Mouse (Mus musculus) embryonic facial prominence, embryonic 14.5 days (tissue): ENCODE data around the gene Ak2. TPM values are rescaled to one million over a fixed set of nuclear protein-coding genes. Genes with fewer than 3 reads are reported as not detected.

ENCODE experiments used
- ATAC-seq: fragments of 200-750 bp; cut with Nextera tagmentation; 2 replicates; pipeline ENCODE4 v1.8.0; 2017; ENCODE audit warnings: low read depth, moderate number of reproducible peaks, moderate TSS enrichment
- DNase-seq: peaks from one replicate; pipeline ENCODE4 v3.0.0-alpha.2; 2015; ENCODE audit warnings: low spot score
- H3K27ac ChIP-seq: fragments of 300-500 bp; sonication (generic); replicated peaks from 2 replicates; pipeline ENCODE4 v1.5.1; 2014; ENCODE audit warnings: low read depth, mild to moderate bottlenecking, low read length, moderate library complexity
- H3K27me3 ChIP-seq: fragments of 300-500 bp; sonication (generic); replicated peaks from 2 replicates; pipeline ENCODE4 v1.6.1; 2014; ENCODE audit warnings: low read length; ENCODE audit not compliant: control insufficient read depth, insufficient read depth
- H3K36me3 ChIP-seq: fragments of 300-500 bp; sonication (generic); 2 replicates; pipeline ENCODE4 v1.6.1; 2014; ENCODE audit warnings: low read length, mixed read lengths; ENCODE audit not compliant: control insufficient read depth, insufficient read depth
- H3K4me1 ChIP-seq: fragments of 300-500 bp; sonication (generic); 2 replicates; pipeline ENCODE4 v1.6.1; 2014; ENCODE audit warnings: antibody characterized with exemption, low read length; ENCODE audit not compliant: control insufficient read depth, insufficient read depth
- H3K4me2 ChIP-seq: fragments of 300-500 bp; sonication (generic); 2 replicates; pipeline ENCODE4 v1.6.1; 2014; ENCODE audit warnings: low read depth, mild to moderate bottlenecking, low read length, moderate library complexity, mixed read lengths
- H3K4me3 ChIP-seq: fragments of 300-500 bp; sonication (generic); 2 replicates; pipeline ENCODE4 v1.5.1; 2014; ENCODE audit warnings: low read depth, mild to moderate bottlenecking, low read length
- H3K9ac ChIP-seq: fragments of 300-500 bp; sonication (generic); 2 replicates; pipeline ENCODE4 v1.6.1; 2014; ENCODE audit warnings: low read depth, mild to moderate bottlenecking, low read length, moderate library complexity, mixed read lengths
- H3K9me3 ChIP-seq: fragments of 300-500 bp; sonication (generic); 2 replicates; pipeline ENCODE4 v1.6.1; 2016; ENCODE audit warnings: low read length; ENCODE audit not compliant: control insufficient read depth
- WGBS: fragments of 180-500 bp; shearing (Covaris S2); extraction: QIAGEN DNeasy Blood & Tissue Kit; methylation state at CpG from one replicate; pipeline ENCODE4 v1.1.7; 2014; 5-methylcytosine and 5-hydroxymethylcytosine counted together
- polyA plus RNA-seq: library from polyadenylated mRNA; unstranded; fragments of >200 nt; fragmentation: Nextera tagmentation; extraction: Ambion mirVana; gene quantifications from 2 replicates; pipeline ENCODE4 v1.2.1, GENCODE M21; 2014

The Ak2 gene
- polyA plus RNA-seq, 1 experiment from 2014 or later: 142 TPM

DNA sequence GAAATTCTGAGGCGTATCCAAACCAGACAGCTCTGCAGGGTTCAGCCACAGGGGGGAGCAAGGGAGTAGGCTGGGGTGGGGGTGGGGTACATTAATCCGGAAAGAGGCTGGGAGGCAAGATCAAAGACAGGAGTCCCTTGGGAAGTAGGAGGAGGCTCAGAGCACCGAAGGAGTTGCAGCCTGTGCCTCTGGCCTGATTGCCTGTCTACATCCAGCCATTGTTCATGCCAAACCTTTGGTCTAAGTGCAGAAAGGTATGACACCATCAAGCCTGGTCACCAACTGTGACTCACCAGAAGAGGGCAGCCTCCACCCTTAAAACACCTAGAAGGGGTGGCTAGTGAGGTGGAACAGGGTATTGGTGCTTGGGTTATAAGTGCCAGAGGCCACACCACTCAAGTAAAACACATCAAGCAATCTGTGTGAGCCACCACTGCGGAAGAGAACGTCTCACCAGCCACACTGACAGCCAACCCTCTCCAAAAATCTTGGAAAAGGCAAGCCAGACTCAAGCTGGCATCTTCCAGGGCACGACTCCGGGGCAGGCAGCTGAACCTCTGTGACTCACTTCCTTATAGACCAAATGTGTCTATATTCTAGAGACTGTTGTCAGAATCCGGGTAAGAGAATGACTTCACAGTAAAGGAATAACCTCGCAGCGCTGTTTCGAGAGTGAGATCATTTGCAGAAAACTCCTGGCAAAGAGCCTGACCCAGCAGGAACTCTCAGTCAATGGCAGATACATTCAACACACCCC, 34.4 kb upstream of the Ak2 start:
- Histone ChIP-seq H3K36me3 (0 out of 2 replicates have a peak, but pooled peaks cover 4% of the 10 kb centered on the region), H3K4me2 (no peak overlapping the region), H3K9me3 (no peaks in the 10 kb centered on the region), H3K4me1 (peaks cover 19% of the 10 kb centered on the region), H3K9ac (no peak overlapping the region), H3K27ac (peak overlapping the region; percentile 49), H3K4me3 (no peak overlapping the region), H3K27me3 (no peaks in the 10 kb centered on the region)
- 34% methylated on average over 11 of the region's 11 CpGs for WGBS
- DNase-seq (peak; percentile 76), ATAC-seq (peak; percentile 23)

GRCm38 (mm10) chr4:128958156-128958555, 33.6 kb upstream of the Ak2 start:
- H3K9me3 ChIP-seq: no peaks in the 10 kb centered on the region
- no peak overlapping the region for H3K4me2 ChIP-seq
- no peaks in the 10 kb centered on the region for H3K27me3 ChIP-seq
- peaks cover 22% of the 10 kb centered on the region for H3K4me1 ChIP-seq
- H3K36me3 ChIP-seq: 0 out of 2 replicates have a peak, but pooled peaks cover 4% of the 10 kb centered on the region
- WGBS: 76% methylated on average over 11 of the region's 11 CpGs
- DNase-seq: no peak
- H3K9ac ChIP-seq: no peak overlapping the region
- peak overlapping the region; percentile 48 for H3K27ac ChIP-seq
- ATAC-seq: no peak
- H3K4me3 ChIP-seq: no peak overlapping the region

- H3K27me3 ChIP-seq: no peaks in the 10 kb centered on the region
- peak overlapping the region; percentile 48; the same call in 1 of the 2 replicates for H3K27ac ChIP-seq
- H3K4me2 ChIP-seq: 0 out of 2 replicates have a peak overlapping the region, but pooled peaks have one; percentile 5
- 0 out of 2 replicates have a peak, but pooled peaks cover 4% of the 10 kb centered on the region for H3K36me3 ChIP-seq
- no peak overlapping the region; the same call in 1 of the 2 replicates for H3K9ac ChIP-seq
- peak; percentile 62 for DNase-seq
- no peak overlapping the region for H3K4me3 ChIP-seq
- peaks cover 24% of the 10 kb centered on the region for H3K4me1 ChIP-seq
- WGBS: 43% methylated on average over 8 of the region's 8 CpGs
- ATAC-seq: no peak
- no peaks in the 10 kb centered on the region for H3K9me3 ChIP-seq
Measured at GRCm38 (mm10) chr4:128958849-128959248, 32.9 kb upstream of the Ak2 start.

GRCm38 (mm10) chr4:128959676-128960075, 32.1 kb upstream of the Ak2 start:
- Histone ChIP-seq H3K9me3 (no peaks in the 10 kb centered on the region), H3K9ac (no peak overlapping the region), H3K36me3 (0 out of 2 replicates have a peak, but pooled peaks cover 4% of the 10 kb centered on the region), H3K4me3 (no peak overlapping the region), H3K4me1 (peaks cover 24% of the 10 kb centered on the region), H3K27ac (no peak overlapping the region), H3K4me2 (no peak overlapping the region), H3K27me3 (no peaks in the 10 kb centered on the region)
- DNase-seq: no peak
- ATAC-seq: no peak
- WGBS: 88% methylated on average over 17 of the region's 17 CpGs

GRCm38 (mm10) chr4:128961301-128962028, 30.3 kb upstream of the Ak2 start:
- WGBS: 7% methylated on average over 16 of the region's 16 CpGs
- H3K4me3 ChIP-seq: peak overlapping the region; percentile 79
- H3K27me3 ChIP-seq: no peaks in the 10 kb centered on the region
- peak overlapping the region; percentile 85 for H3K9ac ChIP-seq
- peak overlapping the region; percentile 76; the same call in 1 of the 2 replicates for H3K27ac ChIP-seq
- no peaks in the 10 kb centered on the region for H3K36me3 ChIP-seq
- peak overlapping the region; percentile 95 for H3K4me2 ChIP-seq
- no peak for ATAC-seq
- DNase-seq: no peak
- no peaks in the 10 kb centered on the region for H3K9me3 ChIP-seq
- peaks cover 24% of the 10 kb centered on the region for H3K4me1 ChIP-seq

GRCm38 (mm10) chr4:128962029-128962925, 29.5 kb upstream of the Ak2 start, which contains the start of gene Azin2:
Azin2 (minus strand) TSS chr4:128962442.
- Histone ChIP-seq H3K9me3 (no peaks in the 10 kb centered on the region), H3K27me3 (no peaks in the 10 kb centered on the region), H3K36me3 (no peaks in the 10 kb centered on the region), H3K4me2 (peak within 1 kb of the TSS; percentile 95), H3K4me3 (peak within 1 kb of the TSS; percentile 79), H3K4me1 (peaks cover 32% of the 10 kb centered on the region), H3K9ac (peak within 1 kb of the TSS; percentile 85), H3K27ac (peak within 1 kb of the TSS; percentile 76)
- DNase-seq (peak; percentile 95), ATAC-seq (peak; percentile 95)
- WGBS: 1% methylated on average over 38 of the region's 72 CpGs

DNA sequence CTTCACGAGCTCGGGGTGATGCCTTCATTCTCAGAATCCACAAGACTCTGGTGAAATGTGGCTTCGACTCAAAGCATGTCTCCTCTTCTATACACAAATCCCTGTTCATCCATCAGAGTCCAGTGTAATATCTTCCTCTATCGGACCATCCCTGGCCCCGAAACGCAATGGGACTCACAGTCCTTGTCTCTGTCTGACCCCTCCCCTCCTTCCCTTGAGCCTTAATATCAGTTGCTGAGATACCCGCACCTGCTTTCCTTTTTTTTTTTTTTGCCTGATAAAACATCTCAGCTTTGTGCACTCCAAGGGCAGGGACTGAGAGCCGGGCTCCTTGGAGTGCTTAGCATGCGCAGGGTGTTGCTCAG, 28.9 kb upstream of the Ak2 start:
- Histone ChIP-seq H3K4me2 (peak overlapping the region; percentile 95), H3K4me3 (peak overlapping the region; percentile 79), H3K27me3 (no peaks in the 10 kb centered on the region), H3K9me3 (no peaks in the 10 kb centered on the region), H3K4me1 (peaks cover 35% of the 10 kb centered on the region), H3K36me3 (no peaks in the 10 kb centered on the region), H3K9ac (peak overlapping the region; percentile 85), H3K27ac (no peak overlapping the region; the same call in 1 of the 2 replicates)
- ATAC-seq: no peak
- no peak for DNase-seq
- 7% methylated on average over 9 of the region's 9 CpGs for WGBS

- 20% methylated on average over 7 of the region's 7 CpGs for WGBS
- Histone ChIP-seq H3K9me3 (no peaks in the 10 kb centered on the region), H3K4me1 (peaks cover 19% of the 10 kb centered on the region), H3K9ac (peak overlapping the region; percentile 22; the same call in 1 of the 2 replicates), H3K27me3 (no peaks in the 10 kb centered on the region), H3K4me2 (peak overlapping the region; percentile 2; the same call in 1 of the 2 replicates), H3K4me3 (no peak overlapping the region), H3K27ac (no peak overlapping the region; the same call in 1 of the 2 replicates), H3K36me3 (no peaks in the 10 kb centered on the region)
- no peak for ATAC-seq
- DNase-seq: peak; percentile 81
Measured at GRCm38 (mm10) chr4:128966751-128967150, 25.0 kb upstream of the Ak2 start.
